Mouse (Mus musculus): Measurements from ENCODE around the gene Tmbim6. TPM values are rescaled to one million over a fixed set of nuclear protein-coding genes. Genes with fewer than 3 reads are reported as not detected.

Tmbim6 gene
- polyA plus RNA-seq, 1 experiment, result 418 TPM

- Histone ChIP-seq H3K4me1 (ENCODE audit: control insufficient read depth, insufficient read depth, low read length) (0 out of 2 replicates have a peak, but pooled peaks cover 3% of the 10 kb centered on the region), H3K27me3 (ENCODE audit: control insufficient read depth, insufficient read depth, low read length) (no peaks in the 10 kb centered on the region), H3K4me3 (replicated peaks; ENCODE audit: insufficient read depth, low read depth, low read length) (no peak overlapping the region), H3K27ac (ENCODE audit: insufficient read depth, low read length) (no peak overlapping the region)
- TF ChIP-seq CTCF (IDR thresholded peaks at IDR 0.05; ENCODE audit: borderline replicate concordance, insufficient read depth, low read depth, low read length), result no peak
- WGBS, result 65% methylated on average over 6 of the region's 6 CpGs
- no peak for DNase-seq
Observed at GRCm38 (mm10) chr15:99356462-99356861, 36.2 kb upstream of the Tmbim6 start.

GRCm38 (mm10) chr15:99358952-99359351, 33.7 kb upstream of the Tmbim6 start:
- WGBS, result 75% methylated on average over 9 of the region's 9 CpGs
- Histone ChIP-seq H3K4me3 (replicated peaks; ENCODE audit: insufficient read depth, low read depth, low read length) (no peak overlapping the region), H3K4me1 (ENCODE audit: control insufficient read depth, insufficient read depth, low read length) (0 out of 2 replicates have a peak, but pooled peaks cover 3% of the 10 kb centered on the region), H3K27ac (ENCODE audit: insufficient read depth, low read length) (no peak overlapping the region), H3K27me3 (ENCODE audit: control insufficient read depth, insufficient read depth, low read length) (no peaks in the 10 kb centered on the region)
- DNase-seq, result no peak
- no peak for TF ChIP-seq CTCF (IDR thresholded peaks at IDR 0.05; ENCODE audit: borderline replicate concordance, insufficient read depth, low read depth, low read length)
- no peak for TF ChIP-seq POLR2A (IDR thresholded peaks at IDR 0.05; ENCODE audit: borderline replicate concordance, insufficient read depth, low read length)

DNA sequence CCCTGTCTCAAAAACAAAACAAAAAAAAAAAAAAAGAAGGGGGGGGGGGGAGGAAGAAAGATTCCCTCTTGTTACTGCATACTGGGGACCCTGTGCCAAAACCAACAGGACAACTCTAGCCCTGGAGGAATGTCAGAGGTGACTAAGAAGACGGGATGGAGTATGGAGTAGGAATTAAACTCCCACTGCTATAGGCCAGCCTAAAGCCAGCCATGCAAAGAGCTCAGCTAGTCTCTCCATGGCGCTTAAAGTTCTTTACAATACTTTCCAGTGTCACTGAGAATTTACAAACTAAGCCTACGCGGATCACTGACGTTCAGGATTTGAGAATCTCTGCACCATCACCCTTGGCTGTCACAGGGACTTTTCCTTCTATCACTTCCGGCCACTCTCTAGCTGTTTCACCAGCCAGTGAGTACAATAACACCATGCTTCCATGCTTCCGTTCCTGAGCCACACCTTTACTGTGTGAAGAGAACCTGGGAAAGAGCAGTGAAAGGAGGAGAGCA, 28.6 kb upstream of the Tmbim6 start:
- no peaks in the 10 kb centered on the region for H3K27me3 ChIP-seq (ENCODE audit: control insufficient read depth, insufficient read depth, low read length)
- DNase-seq, result no peak
- 77% methylated on average over 7 of the region's 7 CpGs for WGBS
- no peak overlapping the region for H3K27ac ChIP-seq (ENCODE audit: insufficient read depth, low read length)
- no peak overlapping the region for H3K4me3 ChIP-seq (replicated peaks; ENCODE audit: insufficient read depth, low read depth, low read length)
- TF ChIP-seq CTCF (IDR thresholded peaks at IDR 0.05; ENCODE audit: borderline replicate concordance, insufficient read depth, low read depth, low read length) (no peak), POLR2A (IDR thresholded peaks at IDR 0.05; ENCODE audit: borderline replicate concordance, insufficient read depth, low read length) (no peak)
- 0 out of 2 replicates have a peak, but pooled peaks cover 3% of the 10 kb centered on the region for H3K4me1 ChIP-seq (ENCODE audit: control insufficient read depth, insufficient read depth, low read length)

DNA sequence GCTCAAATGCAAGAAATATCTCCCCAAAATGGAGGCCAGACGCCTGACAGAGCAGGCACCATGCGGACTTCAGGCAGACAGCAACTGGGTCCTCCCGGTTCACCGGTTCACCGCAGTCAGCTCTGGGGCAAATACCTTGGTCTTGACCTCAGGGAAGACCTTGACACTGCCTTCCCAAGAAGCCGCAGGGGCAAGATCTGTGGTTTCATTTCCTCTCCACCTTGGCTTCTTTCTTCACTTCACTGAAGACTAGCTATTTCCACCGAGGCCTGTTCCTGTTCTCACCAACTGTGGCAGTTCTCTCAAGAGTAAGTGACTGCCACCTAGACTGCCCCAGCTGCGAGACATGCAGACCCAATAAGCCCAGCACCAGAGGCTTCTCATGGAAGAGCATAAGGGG, 27.8 kb upstream of the Tmbim6 start:
- DNase-seq, result no peak
- 77% methylated on average over 8 of the region's 8 CpGs for WGBS
- Histone ChIP-seq H3K4me1 (ENCODE audit: control insufficient read depth, insufficient read depth, low read length) (no peaks in the 10 kb centered on the region), H3K4me3 (replicated peaks; ENCODE audit: insufficient read depth, low read depth, low read length) (no peak overlapping the region), H3K27ac (ENCODE audit: insufficient read depth, low read length) (no peak overlapping the region), H3K27me3 (ENCODE audit: control insufficient read depth, insufficient read depth, low read length) (no peaks in the 10 kb centered on the region)
- no peak for TF ChIP-seq CTCF (IDR thresholded peaks at IDR 0.05; ENCODE audit: borderline replicate concordance, insufficient read depth, low read depth, low read length)
- TF ChIP-seq POLR2A (IDR thresholded peaks at IDR 0.05; ENCODE audit: borderline replicate concordance, insufficient read depth, low read length), result no peak

GRCm38 (mm10) chr15:99368583-99369266, 24.0 kb upstream of the Tmbim6 start:
- Histone ChIP-seq H3K4me1 (ENCODE audit: control insufficient read depth, insufficient read depth, low read length) (no peaks in the 10 kb centered on the region), H3K27me3 (ENCODE audit: control insufficient read depth, insufficient read depth, low read length) (no peaks in the 10 kb centered on the region), H3K4me3 (replicated peaks; ENCODE audit: insufficient read depth, low read depth, low read length) (no peak overlapping the region), H3K27ac (ENCODE audit: insufficient read depth, low read length) (no peak overlapping the region)
- TF ChIP-seq POLR2A (IDR thresholded peaks at IDR 0.05; ENCODE audit: borderline replicate concordance, insufficient read depth, low read length) (no peak), CTCF (IDR thresholded peaks at IDR 0.05; ENCODE audit: borderline replicate concordance, insufficient read depth, low read depth, low read length) (no peak)
- DNase-seq, result no peak
- WGBS, result 71% methylated on average over 4 of the region's 4 CpGs

GRCm38 (mm10) chr15:99369391-99370171, 23.1 kb upstream of the Tmbim6 start:
- H3K27me3 ChIP-seq (ENCODE audit: control insufficient read depth, insufficient read depth, low read length), result no peaks in the 10 kb centered on the region
- peak in 1 of 2 experiments; percentile 22 for DNase-seq
- peak overlapping the region; percentile 63 for H3K4me3 ChIP-seq (replicated peaks; ENCODE audit: insufficient read depth, low read depth, low read length)
- H3K27ac ChIP-seq (ENCODE audit: insufficient read depth, low read length), result no peak overlapping the region
- TF ChIP-seq POLR2A (IDR thresholded peaks at IDR 0.05; ENCODE audit: borderline replicate concordance, insufficient read depth, low read length), result no peak
- TF ChIP-seq CTCF (IDR thresholded peaks at IDR 0.05; ENCODE audit: borderline replicate concordance, insufficient read depth, low read depth, low read length), result no peak
- H3K4me1 ChIP-seq (ENCODE audit: control insufficient read depth, insufficient read depth, low read length), result no peaks in the 10 kb centered on the region
- WGBS, result 3% methylated on average over 39 of the region's 39 CpGs

DNA sequence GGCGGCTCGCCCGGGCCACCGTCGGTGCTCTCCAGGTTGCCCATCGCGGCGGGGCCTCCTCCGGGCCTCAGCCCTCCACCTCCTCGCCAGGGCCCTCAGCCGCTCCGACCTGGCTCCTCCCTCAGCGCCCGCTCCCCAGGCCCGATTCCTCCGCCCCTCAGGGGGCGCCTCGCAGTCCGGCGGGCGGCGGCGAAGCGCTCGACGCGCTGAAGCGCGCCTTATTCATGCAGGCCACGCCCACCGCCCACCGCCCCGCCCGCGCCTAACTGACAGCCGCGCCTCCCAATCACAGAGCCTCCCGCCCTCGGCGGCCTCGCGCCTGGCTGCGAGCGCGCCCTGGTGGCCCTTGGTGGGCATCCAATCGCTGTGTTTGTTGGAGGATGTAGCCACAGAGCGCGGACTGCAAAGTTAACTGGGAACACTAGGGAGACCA, 22.4 kb upstream of the Tmbim6 start, which contains the start of gene Fmnl3:
Gene Fmnl3 (minus strand): TSS at position 224 of the 433 bp plus-strand sequence.
- WGBS, result 1% methylated on average over 39 of the region's 48 CpGs
- H3K4me3 ChIP-seq (replicated peaks; ENCODE audit: insufficient read depth, low read depth, low read length), result peak within 1 kb of the TSS; percentile 63
- H3K27me3 ChIP-seq (ENCODE audit: control insufficient read depth, insufficient read depth, low read length), result no peaks in the 10 kb centered on the region
- no peak within 1 kb of the TSS for H3K27ac ChIP-seq (ENCODE audit: insufficient read depth, low read length)
- DNase-seq, result peak; percentile 91 to 98
- no peaks in the 10 kb centered on the region for H3K4me1 ChIP-seq (ENCODE audit: control insufficient read depth, insufficient read depth, low read length)
- TF ChIP-seq CTCF (IDR thresholded peaks at IDR 0.05; ENCODE audit: borderline replicate concordance, insufficient read depth, low read depth, low read length), result peak; percentile 84
- 0 out of 2 replicates have a peak, but pooled peaks have one; percentile 42 for TF ChIP-seq POLR2A (IDR thresholded peaks at IDR 0.05; ENCODE audit: borderline replicate concordance, insufficient read depth, low read length)

Measured in cerebellum, adult 2 months (tissue).